Mouse (Mus musculus) hindbrain, postnatal 0 days (tissue): ENCODE measurements around the gene Zfp503. TPM values are rescaled to one million over a fixed set of nuclear protein-coding genes. Genes with fewer than 3 reads are reported as not detected.

Source experiments
- ATAC-seq: fragments of 200-750 bp; cut with Nextera tagmentation; 2 replicates; pipeline ENCODE4 v1.8.0; 2017; ENCODE audit warnings: mild to moderate bottlenecking, moderate TSS enrichment, moderate library complexity
- DNase-seq: peaks from one replicate; pipeline ENCODE4 v3.0.0-alpha.2; 2015; ENCODE audit warnings: low spot score
- H3K27ac ChIP-seq: fragments of 300-500 bp; sonication (generic); 2 replicates; pipeline ENCODE4 v1.5.1; 2014; ENCODE audit warnings: mild to moderate bottlenecking
- H3K27me3 ChIP-seq: fragments of 300-500 bp; sonication (generic); 2 replicates; pipeline ENCODE4 v1.6.1; 2014; ENCODE audit warnings: low read length, mixed read lengths; ENCODE audit not compliant: insufficient read depth
- H3K36me3 ChIP-seq: fragments of 300-500 bp; sonication (generic); 2 replicates; pipeline ENCODE4 v1.6.1; 2014; ENCODE audit warnings: low read length, mixed read lengths; ENCODE audit not compliant: insufficient read depth
- H3K4me1 ChIP-seq: fragments of 300-500 bp; sonication (generic); 2 replicates; pipeline ENCODE4 v1.6.1; 2014; ENCODE audit warnings: antibody characterized with exemption, low read length, mixed read lengths; ENCODE audit not compliant: insufficient read depth
- H3K4me2 ChIP-seq: fragments of 300-500 bp; sonication (generic); 2 replicates; pipeline ENCODE4 v1.6.1; 2014; ENCODE audit warnings: low read depth, mild to moderate bottlenecking, low read length, moderate library complexity, mixed read lengths
- H3K4me3 ChIP-seq: fragments of 300-500 bp; sonication (generic); 2 replicates; pipeline ENCODE4 v1.5.1; 2014; ENCODE audit warnings: low read length
- H3K9ac ChIP-seq: fragments of 300-500 bp; sonication (generic); replicated peaks from 2 replicates; pipeline ENCODE4 v1.6.1; 2014; ENCODE audit warnings: mild to moderate bottlenecking, low read length, moderate library complexity, mixed read lengths
- H3K9me3 ChIP-seq: fragments of 300-500 bp; sonication (generic); 2 replicates; pipeline ENCODE4 v1.6.1; 2016; ENCODE audit warnings: low read length, mixed read lengths
- CTCF ChIP-seq: IDR thresholded peaks from 2 replicates; pipeline ENCODE4 v1.5.1; 2016; ENCODE audit warnings: antibody characterized with exemption, control low read depth, low read depth
- WGBS: fragments of 180-500 bp; shearing (Covaris S2); extraction: QIAGEN DNeasy Blood & Tissue Kit; methylation state at CpG from one replicate; pipeline ENCODE4 v1.1.7; 2014; 5-methylcytosine and 5-hydroxymethylcytosine counted together
- polyA plus RNA-seq: library from polyadenylated mRNA; unstranded; fragments of >200 nt; fragmentation: Nextera tagmentation; extraction: Ambion mirVana; gene quantifications from 2 replicates; pipeline ENCODE4 v1.2.1, GENCODE M21; 2015
- total RNA-seq: library from RNA; depleted of rRNA; stranded (reverse); fragments of >200 nt; gene quantifications from 2 replicates; pipeline ENCODE4 v1.2.3, GENCODE M21; 2014

The Zfp503 gene
- total and polyA plus RNA-seq, 2 experiments from 2014 or later, result 10.4 to 25.5 TPM

GRCm38 (mm10) chr14:22007006-22007405, 17.6 kb upstream of the Zfp503 start:
- Histone ChIP-seq H3K9me3 (no peaks in the 10 kb centered on the region), H3K36me3 (no peaks in the 10 kb centered on the region), H3K4me3 (no peak overlapping the region), H3K27me3 (no peaks in the 10 kb centered on the region), H3K4me2 (no peak overlapping the region), H3K9ac (no peak overlapping the region), H3K27ac (no peak overlapping the region), H3K4me1 (no peaks in the 10 kb centered on the region)
- DNase-seq (no peak), ATAC-seq (no peak)
- TF ChIP-seq CTCF, result no peak
- 85% methylated on average over 6 of the region's 6 CpGs for whole genome bisulfite sequencing

GRCm38 (mm10) chr14:22004943-22005342, 15.5 kb upstream of the Zfp503 start:
- H3K4me2 ChIP-seq, result no peak overlapping the region
- no peaks in the 10 kb centered on the region for H3K36me3 ChIP-seq
- TF ChIP-seq CTCF, result no peak
- H3K4me3 ChIP-seq, result no peak overlapping the region
- no peak overlapping the region for H3K9ac ChIP-seq
- WGBS, result 30% methylated on average over 4 of the region's 4 CpGs
- no peaks in the 10 kb centered on the region for H3K9me3 ChIP-seq
- no peaks in the 10 kb centered on the region for H3K27me3 ChIP-seq
- ATAC-seq (no peak), DNase-seq (no peak)
- H3K4me1 ChIP-seq, result no peaks in the 10 kb centered on the region
- no peak overlapping the region for H3K27ac ChIP-seq

- no peaks in the 10 kb centered on the region for H3K36me3 ChIP-seq
- no peaks in the 10 kb centered on the region for H3K27me3 ChIP-seq
- no peak overlapping the region for H3K4me2 ChIP-seq
- no peak for ATAC-seq
- H3K9ac ChIP-seq, result no peak overlapping the region
- no peaks in the 10 kb centered on the region for H3K4me1 ChIP-seq
- no peak for DNase-seq
- no peaks in the 10 kb centered on the region for H3K9me3 ChIP-seq
- no peak overlapping the region for H3K27ac ChIP-seq
- WGBS, result 89% methylated on average over 4 of the region's 4 CpGs
- TF ChIP-seq CTCF, result no peak
- H3K4me3 ChIP-seq, result no peak overlapping the region
Measured at GRCm38 (mm10) chr14:22003631-22004030, 14.2 kb upstream of the Zfp503 start.

- 89% methylated on average over 1 of the region's 1 CpGs for WGBS
- ATAC-seq (no peak), DNase-seq (no peak)
- Histone ChIP-seq H3K4me2 (no peak overlapping the region), H3K27me3 (no peaks in the 10 kb centered on the region), H3K9me3 (no peaks in the 10 kb centered on the region), H3K36me3 (no peaks in the 10 kb centered on the region), H3K4me1 (no peaks in the 10 kb centered on the region), H3K4me3 (no peak overlapping the region), H3K27ac (no peak overlapping the region), H3K9ac (no peak overlapping the region)
- TF ChIP-seq CTCF, result no peak
Measured at GRCm38 (mm10) chr14:22003231-22003630, 13.8 kb upstream of the Zfp503 start.

- Histone ChIP-seq H3K4me2 (no peak overlapping the region), H3K4me3 (no peak overlapping the region), H3K9me3 (no peaks in the 10 kb centered on the region), H3K4me1 (no peaks in the 10 kb centered on the region), H3K27me3 (peaks cover 4% of the 10 kb centered on the region), H3K9ac (no peak overlapping the region), H3K27ac (no peak overlapping the region), H3K36me3 (no peaks in the 10 kb centered on the region)
- no peak for DNase-seq
- no peak for TF ChIP-seq CTCF
- no peak for ATAC-seq
- 96% methylated on average over 4 of the region's 4 CpGs for WGBS
Measured at GRCm38 (mm10) chr14:21999588-21999987, 10.2 kb upstream of the Zfp503 start.

- Histone ChIP-seq H3K27ac (no peak overlapping the region), H3K27me3 (peaks cover 33% of the 10 kb centered on the region), H3K9me3 (no peaks in the 10 kb centered on the region), H3K36me3 (no peaks in the 10 kb centered on the region), H3K4me2 (peak overlapping the region; percentile 72), H3K4me3 (peak overlapping the region; percentile 42), H3K9ac (peak overlapping the region; percentile 18; the same call in 1 of the 2 replicates), H3K4me1 (no peaks in the 10 kb centered on the region)
- no peak for TF ChIP-seq CTCF
- WGBS, result 1% methylated on average over 36 of the region's 36 CpGs
- DNase-seq (peak; percentile 63), ATAC-seq (peak; percentile 68; the same call in 1 of the 2 replicates)
Measured at GRCm38 (mm10) chr14:21995031-21995754, 5.8 kb upstream of the Zfp503 start.
